Mouse (Mus musculus): ENCODE measurements around the gene Gm17175. TPM values are rescaled to one million over a fixed set of nuclear protein-coding genes. Genes with fewer than 3 reads are reported as not detected.
"Not testable (repeated sequence)": the region's sequence is repeated elsewhere in the genome, so short reads cannot be mapped to it uniquely, and the experiment has no call there.

Gm17175 gene
- total RNA-seq (2014; rRNA removed) (not detected in 2 replicates), polyA plus RNA-seq (2015; fragmentation: Nextera tagmentation; extraction: Ambion mirVana) (not detected in 2 replicates)

- not testable (repeated sequence) for H3K4me1 ChIP-seq (ENCODE audit: insufficient read depth, low read length); H3K4me3 ChIP-seq (ENCODE audit: low read length); H3K9me3 ChIP-seq (ENCODE audit: low read length); H3K9ac ChIP-seq (replicated peaks; ENCODE audit: low read length); ATAC-seq; H3K27ac ChIP-seq; H3K27me3 ChIP-seq (ENCODE audit: insufficient read depth, low read length); H3K36me3 ChIP-seq (ENCODE audit: insufficient read depth, low read length); DNase-seq (ENCODE audit: low spot score); H3K4me2 ChIP-seq (ENCODE audit: low read depth, low read length)
- 85% methylated on average over 2 of the region's 2 CpGs for WGBS
Observed at GRCm38 (mm10) chr14:51573963-51574362, at the start of gene Gm17175. Gene Gm17175 (minus strand): TSS chr14:51574063.

DNA sequence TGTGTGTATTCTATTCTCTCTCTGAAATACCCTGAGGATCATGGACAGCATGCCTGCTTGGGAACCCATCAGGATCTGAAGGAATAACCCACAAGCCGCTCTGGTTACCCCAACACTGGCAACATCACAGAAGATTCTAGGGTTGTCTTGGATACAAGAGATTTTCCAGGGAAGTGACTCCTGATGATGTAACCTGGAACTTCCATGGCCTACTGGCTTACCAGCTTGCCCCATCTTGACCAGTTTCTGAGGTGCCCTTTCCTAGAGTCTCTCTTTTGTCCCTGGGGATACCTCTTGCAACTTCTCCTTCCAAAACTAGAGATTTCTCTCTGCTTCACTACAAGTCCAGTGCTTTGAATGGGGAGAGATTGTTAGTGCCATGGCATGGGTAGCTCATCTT lies 37.3 kb upstream of the Gm17175 start, which contains the start of gene Gm17078:
Gene Gm17078, minus strand, starts transcription at position 101 of the 400 bp plus-strand sequence.
- H3K9ac ChIP-seq (replicated peaks; ENCODE audit: low read length) = no peak within 1 kb of the TSS
- no peaks in the 10 kb centered on the region for H3K36me3 ChIP-seq (ENCODE audit: insufficient read depth, low read length)
- TF ChIP-seq CTCF (IDR thresholded peaks at IDR 0.05; ENCODE audit: low read depth) = no peak

DNA sequence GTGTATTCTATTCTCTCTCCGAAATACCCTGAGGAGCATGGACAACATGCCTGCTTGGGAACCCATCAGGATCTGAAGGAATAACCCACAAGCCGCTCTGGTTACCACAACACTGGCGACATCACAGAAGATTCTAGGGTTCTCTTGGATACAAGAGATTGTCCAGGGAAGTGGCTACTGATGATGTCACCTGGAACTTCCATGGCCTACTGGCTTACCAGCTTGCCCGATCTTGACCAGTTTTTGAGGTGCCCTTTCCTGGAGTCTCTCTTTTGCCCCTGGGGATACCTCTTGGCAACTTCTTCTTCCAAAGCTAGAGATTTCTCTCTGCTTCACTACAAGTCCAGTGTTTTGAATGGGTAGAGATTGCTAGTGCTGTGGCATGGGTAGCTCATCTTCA lies 18.2 kb upstream of the Gm17175 start, which contains the start of gene Gm17174:
Gene Gm17174, minus strand, starts transcription at position 101 of the 400 bp plus-strand sequence.
- not testable (repeated sequence) for H3K27me3 ChIP-seq (ENCODE audit: insufficient read depth, low read length); H3K4me1 ChIP-seq (ENCODE audit: insufficient read depth, low read length); H3K9ac ChIP-seq (replicated peaks; ENCODE audit: low read length); H3K4me2 ChIP-seq (ENCODE audit: low read depth, low read length); DNase-seq (ENCODE audit: low spot score); H3K36me3 ChIP-seq (ENCODE audit: insufficient read depth, low read length); H3K9me3 ChIP-seq (ENCODE audit: low read length); H3K27ac ChIP-seq; ATAC-seq; H3K4me3 ChIP-seq (ENCODE audit: low read length)
- WGBS = 95% methylated on average over 4 of the region's 4 CpGs

More for the DNA sequence above, 37.3 kb upstream of the Gm17175 start, which contains the start of gene Gm17078:
- no peak for DNase-seq (ENCODE audit: low spot score)
- no peaks in the 10 kb centered on the region for H3K4me1 ChIP-seq (ENCODE audit: insufficient read depth, low read length)
- no peaks in the 10 kb centered on the region for H3K27me3 ChIP-seq (ENCODE audit: insufficient read depth, low read length)
- no peak for ATAC-seq
- no peak within 1 kb of the TSS for H3K27ac ChIP-seq
- H3K9me3 ChIP-seq (ENCODE audit: low read length) = no peaks in the 10 kb centered on the region
- H3K4me3 ChIP-seq (ENCODE audit: low read length) = no peak within 1 kb of the TSS
- no peak within 1 kb of the TSS for H3K4me2 ChIP-seq (ENCODE audit: low read depth, low read length)
- 96% methylated on average over 1 of the region's 1 CpGs for WGBS

DNA sequence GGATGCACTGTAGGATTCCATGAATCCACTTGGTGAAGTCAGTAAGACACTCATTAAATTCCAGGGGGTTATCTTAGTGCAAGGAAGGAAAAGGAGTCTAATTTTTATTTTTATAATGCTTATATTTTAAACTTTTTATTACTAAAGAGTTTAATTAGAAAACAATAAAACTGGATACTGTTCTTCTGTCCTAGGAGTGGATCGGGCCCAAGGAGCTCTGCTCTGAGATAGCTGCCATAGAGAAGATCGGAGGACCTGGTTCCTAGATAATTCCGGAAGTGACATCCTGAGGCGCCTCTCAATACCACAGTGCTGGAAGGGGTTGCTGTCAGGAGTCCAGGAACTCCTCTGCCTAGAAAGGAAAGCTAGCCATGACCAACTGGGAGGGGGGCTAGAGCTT lies 21.4 kb downstream of the Gm17175 start, which contains the start of gene Gm5622:
Gene Gm5622, plus strand, starts transcription at position 301 of the 400 bp plus-strand sequence.
- no peak for TF ChIP-seq CTCF (IDR thresholded peaks at IDR 0.05; ENCODE audit: low read depth)
- 96% methylated on average over 4 of the region's 4 CpGs for WGBS

More for the DNA sequence above, 21.4 kb downstream of the Gm17175 start, which contains the start of gene Gm5622:
- no peaks in the 10 kb centered on the region for H3K27me3 ChIP-seq (ENCODE audit: insufficient read depth, low read length)
- H3K27ac ChIP-seq = no peak within 1 kb of the TSS
- H3K9me3 ChIP-seq (ENCODE audit: low read length) = no peaks in the 10 kb centered on the region
- H3K4me1 ChIP-seq (ENCODE audit: insufficient read depth, low read length) = no peaks in the 10 kb centered on the region
- H3K4me2 ChIP-seq (ENCODE audit: low read depth, low read length) = no peak within 1 kb of the TSS
- no peak for ATAC-seq
- H3K9ac ChIP-seq (replicated peaks; ENCODE audit: low read length) = no peak within 1 kb of the TSS
- no peak within 1 kb of the TSS for H3K4me3 ChIP-seq (ENCODE audit: low read length)
- no peak for DNase-seq (ENCODE audit: low spot score)
- H3K36me3 ChIP-seq (ENCODE audit: insufficient read depth, low read length) = no peaks in the 10 kb centered on the region

Other genes with a start within 250 kb of the Gm17175 start
- gene Gm7247, start 212.3 kb downstream of the Gm17175 start, total RNA-seq (2014; rRNA removed) = not detected in 2 replicates
- gene Gm7247, start 212.3 kb downstream of the Gm17175 start, polyA plus RNA-seq (2015; fragmentation: Nextera tagmentation; extraction: Ambion mirVana) = not detected in 2 replicates
- not detected in 2 replicates for gene Vmn2r88, start 163.2 kb downstream of the Gm17175 start, total RNA-seq (2014; rRNA removed)
- not detected in 2 replicates for gene Vmn2r88, start 163.2 kb downstream of the Gm17175 start, polyA plus RNA-seq (2015; fragmentation: Nextera tagmentation; extraction: Ambion mirVana)
- gene Vmn2r89, start 122.2 kb downstream of the Gm17175 start, total RNA-seq (2014; rRNA removed) = not detected in 2 replicates
- gene Vmn2r89, start 122.2 kb downstream of the Gm17175 start, polyA plus RNA-seq (2015; fragmentation: Nextera tagmentation; extraction: Ambion mirVana) = not detected in 2 replicates
- not detected in 2 replicates for gene Gm5622, start 21.3 kb downstream of the Gm17175 start, total RNA-seq (2014; rRNA removed)
- not detected in 2 replicates for gene Gm5622, start 21.3 kb downstream of the Gm17175 start, polyA plus RNA-seq (2015; fragmentation: Nextera tagmentation; extraction: Ambion mirVana)
- gene Gm17174, start 18.1 kb upstream of the Gm17175 start, total RNA-seq (2014; rRNA removed) = not detected in 2 replicates
- gene Gm17174, start 18.1 kb upstream of the Gm17175 start, polyA plus RNA-seq (2015; fragmentation: Nextera tagmentation; extraction: Ambion mirVana) = not detected in 2 replicates
- gene Gm17078, start 37.2 kb upstream of the Gm17175 start, total RNA-seq (2014; rRNA removed) = not detected in 2 replicates
- gene Gm17078, start 37.2 kb upstream of the Gm17175 start, polyA plus RNA-seq (2015; fragmentation: Nextera tagmentation; extraction: Ambion mirVana) = not detected in 2 replicates
- not detected in 2 replicates for gene Gm4181, start 61.6 kb upstream of the Gm17175 start, total RNA-seq (2014; rRNA removed)
- gene Gm4181, start 61.6 kb upstream of the Gm17175 start, polyA plus RNA-seq (2015; fragmentation: Nextera tagmentation; extraction: Ambion mirVana) = not detected in 2 replicates
- not detected in 2 replicates for gene Gm17079, start 121.4 kb upstream of the Gm17175 start, total RNA-seq (2014; rRNA removed)
- gene Gm17079, start 121.4 kb upstream of the Gm17175 start, polyA plus RNA-seq (2015; fragmentation: Nextera tagmentation; extraction: Ambion mirVana) = not detected in 2 replicates
- not detected in 2 replicates for gene Gm5800, start 143.1 kb upstream of the Gm17175 start, total RNA-seq (2014; rRNA removed)
- gene Gm5800, start 143.1 kb upstream of the Gm17175 start, polyA plus RNA-seq (2015; fragmentation: Nextera tagmentation; extraction: Ambion mirVana) = not detected in 2 replicates
- not detected in 2 replicates for gene Ang4, start 199.5 kb upstream of the Gm17175 start, total RNA-seq (2014; rRNA removed)
- gene Ang4, start 199.5 kb upstream of the Gm17175 start, polyA plus RNA-seq (2015; fragmentation: Nextera tagmentation; extraction: Ambion mirVana) = not detected in 2 replicates
- not detected in 2 replicates for gene AY358078, start 226.0 kb upstream of the Gm17175 start, total RNA-seq (2014; rRNA removed)
- not detected in 2 replicates for gene AY358078, start 226.0 kb upstream of the Gm17175 start, polyA plus RNA-seq (2015; fragmentation: Nextera tagmentation; extraction: Ambion mirVana)